Comparison of ENCODE assay signal across 12 mouse cellular contexts in genomic region chr15:95836646-95837434, GRCm38 (mm10). TPM values are rescaled to one million over a fixed set of nuclear protein-coding genes. Genes with fewer than 3 reads are reported as not detected.
DNase-seq lines count a peak whose midpoint lies in the region; ATAC-seq and TF ChIP-seq lines count a peak whose summit lies in the region.
"Had no signal": no experiment of that assay in that cellular context is flagged by ENCODE, and none has a peak within 500 bp of the region (broad histone marks: within the 10 kb centered on the region; RNA-seq: fewer than 3 reads in every experiment).

No protein-coding gene starts in this region.

- H3K4me2 ChIP-seq in kidney, embryonic 14.5 days (replicated peaks; ENCODE audit: low read depth, low read length) = no peak overlapping the region
- H3K4me2 ChIP-seq in midbrain, embryonic 11.5 days = no peak overlapping the region
- no peak overlapping the region for H3K4me2 ChIP-seq in midbrain, embryonic 13.5 days (replicated peaks)
- no peak overlapping the region; the same call in 1 of the 2 replicates for H3K4me2 ChIP-seq in limb, embryonic 14.5 days (replicated peaks; ENCODE audit: low read depth, low read length, severe bottlenecking)
- H3K4me2 ChIP-seq: neural tube, embryonic 12.5 days had no signal

- H3K9ac ChIP-seq in kidney, embryonic 14.5 days (ENCODE audit: low read depth, low read length) = no peak overlapping the region
- H3K9ac ChIP-seq in midbrain, embryonic 11.5 days (ENCODE audit: low read length) = no peak overlapping the region
- H3K9ac ChIP-seq in midbrain, embryonic 13.5 days (replicated peaks) = no peak overlapping the region
- H3K9ac ChIP-seq in limb, embryonic 14.5 days (ENCODE audit: low read depth, low read length, severe bottlenecking) = no peak overlapping the region
- H3K9ac ChIP-seq: liver, embryonic 14.5 days; neural tube, embryonic 12.5 days had no signal

- WGBS in kidney, embryonic 14.5 days = 37% methylated on average over 13 of the region's 13 CpGs
- WGBS in midbrain, embryonic 11.5 days = 59% methylated on average over 13 of the region's 13 CpGs
- 57% methylated on average over 13 of the region's 13 CpGs for WGBS in midbrain, embryonic 13.5 days
- WGBS in limb, embryonic 14.5 days = 35% methylated on average over 13 of the region's 13 CpGs

- ATAC-seq in kidney, embryonic 14.5 days (ENCODE audit: low FRiP score, low TSS enrichment) = no peak
- no peak for ATAC-seq in midbrain, embryonic 11.5 days (ENCODE audit: low FRiP score)
- no peak for ATAC-seq in midbrain, embryonic 13.5 days
- 0 out of 2 replicates have a peak, but pooled peaks have one; percentile 31 for ATAC-seq in limb, embryonic 14.5 days (ENCODE audit: low FRiP score, low read depth)
- ATAC-seq in megakaryocyte progenitor cell, adult 5-6 weeks (replicated peaks; ENCODE audit: poor library complexity) = no peak
- no peak for ATAC-seq in granulocyte monocyte progenitor cell, adult 5-6 weeks (replicated peaks; ENCODE audit: poor library complexity, severe bottlenecking)
- ATAC-seq: activated CD4-positive, CD25-positive, alpha-beta regulatory T cell, adult 4 months; hindbrain, embryonic 16.5 days had no signal

- no peak for DNase-seq in kidney, adult 11 months
- peak; percentile 70 for DNase-seq in midbrain, embryonic 11.5 days (ENCODE audit: low spot score, missing footprints)
- DNase-seq in limb, embryonic 14.5 days (ENCODE audit: low spot score) = no peak
- DNase-seq: thymus, postnatal 36 days had no signal

- H3K27me3 ChIP-seq in kidney, embryonic 14.5 days (ENCODE audit: control insufficient read depth, insufficient read depth, low read length) = no peaks in the 10 kb centered on the region
- H3K27me3 ChIP-seq in midbrain, embryonic 11.5 days (ENCODE audit: control insufficient read depth, insufficient read depth, low read length) = no peaks in the 10 kb centered on the region
- no peaks in the 10 kb centered on the region for H3K27me3 ChIP-seq in midbrain, embryonic 13.5 days
- H3K27me3 ChIP-seq in limb, embryonic 14.5 days (ENCODE audit: control insufficient read depth, insufficient read depth, low read length) = no peaks in the 10 kb centered on the region
- H3K27me3 ChIP-seq: neural tube, embryonic 12.5 days had no signal

- H3K4me1 ChIP-seq in kidney, embryonic 14.5 days (ENCODE audit: control insufficient read depth, insufficient read depth, low read length) = peaks cover 35% of the 10 kb centered on the region
- H3K4me1 ChIP-seq in midbrain, embryonic 11.5 days (ENCODE audit: control insufficient read depth, insufficient read depth, low read length) = 0 out of 2 replicates have a peak, but pooled peaks cover 3% of the 10 kb centered on the region
- 0 out of 2 replicates have a peak, but pooled peaks cover 5% of the 10 kb centered on the region for H3K4me1 ChIP-seq in midbrain, embryonic 13.5 days (replicated peaks)
- peaks cover 24% of the 10 kb centered on the region for H3K4me1 ChIP-seq in limb, embryonic 14.5 days (ENCODE audit: control insufficient read depth, insufficient read depth, low read length)

- H3K4me3 ChIP-seq in kidney, embryonic 14.5 days (ENCODE audit: low read length) = no peak overlapping the region
- no peak overlapping the region for H3K4me3 ChIP-seq in midbrain, embryonic 11.5 days (ENCODE audit: low read depth, low read length)
- H3K4me3 ChIP-seq in midbrain, embryonic 13.5 days (replicated peaks) = no peak overlapping the region
- H3K4me3 ChIP-seq in limb, embryonic 14.5 days (replicated peaks; ENCODE audit: low read length) = no peak overlapping the region
- H3K4me3 ChIP-seq: neural tube, embryonic 12.5 days had no signal

- H3K9me3 ChIP-seq in kidney, embryonic 14.5 days (ENCODE audit: control insufficient read depth, low read length) = no peaks in the 10 kb centered on the region
- no peaks in the 10 kb centered on the region for H3K9me3 ChIP-seq in midbrain, embryonic 11.5 days (ENCODE audit: control insufficient read depth, low read length)
- H3K9me3 ChIP-seq in midbrain, embryonic 13.5 days = no peaks in the 10 kb centered on the region
- H3K9me3 ChIP-seq in limb, embryonic 14.5 days (ENCODE audit: control insufficient read depth, low read length) = no peaks in the 10 kb centered on the region
- H3K9me3 ChIP-seq: neural tube, embryonic 12.5 days had no signal

- TF ChIP-seq POLR2A in limb, embryonic 14.5 days (IDR thresholded peaks at IDR 0.05; ENCODE audit: borderline replicate concordance, extremely low read depth, insufficient read depth, insufficient read length) = no peak

- peak overlapping the region; percentile 55; the same call in 1 of the 2 replicates for H3K27ac ChIP-seq in kidney, embryonic 14.5 days (ENCODE audit: low read depth, low read length)
- no peak overlapping the region for H3K27ac ChIP-seq in midbrain, embryonic 11.5 days (ENCODE audit: low read depth, low read length)
- H3K27ac ChIP-seq in midbrain, embryonic 13.5 days = no peak overlapping the region
- H3K27ac ChIP-seq in limb, embryonic 14.5 days (replicated peaks; ENCODE audit: low read depth, low read length) = no peak overlapping the region
- H3K27ac ChIP-seq: liver, embryonic 14.5 days; neural tube, embryonic 12.5 days had no signal

- H3K36me3 ChIP-seq in kidney, embryonic 14.5 days (ENCODE audit: control insufficient read depth, insufficient read depth, low read length) = no peaks in the 10 kb centered on the region
- H3K36me3 ChIP-seq in midbrain, embryonic 11.5 days (ENCODE audit: control insufficient read depth, insufficient read depth, low read length) = no peaks in the 10 kb centered on the region
- no peaks in the 10 kb centered on the region for H3K36me3 ChIP-seq in midbrain, embryonic 13.5 days
- H3K36me3 ChIP-seq in limb, embryonic 14.5 days (ENCODE audit: control insufficient read depth, insufficient read depth, low read length) = 0 out of 2 replicates have a peak, but pooled peaks cover 3% of the 10 kb centered on the region
- H3K36me3 ChIP-seq: neural tube, embryonic 12.5 days had no signal

RNA-seq across cellular contexts. Expression of gene Ano6, which starts 46.2 kb away (rescaled TPM):
- 34.1 and 54.3 TPM in 2 replicates for polyA plus RNA-seq in kidney, embryonic 14.5 days (2014; fragmentation: Nextera tagmentation; extraction: Ambion mirVana)
- 30.3 and 30.8 TPM in 2 replicates for polyA plus RNA-seq in midbrain, embryonic 11.5 days (2014; fragmentation: Nextera tagmentation; extraction: Ambion mirVana)
- polyA plus RNA-seq in midbrain, embryonic 13.5 days (2015; fragmentation: Nextera tagmentation; extraction: Ambion mirVana) = 26.1 and 26.8 TPM in 2 replicates
- 42.1 and 46.9 TPM in 2 replicates for polyA plus RNA-seq in limb, embryonic 14.5 days (2012; rRNA removed)
- polyA plus RNA-seq in limb, embryonic 14.5 days (2014; fragmentation: Nextera tagmentation; extraction: Ambion mirVana) = 52.3 and 61.5 TPM in 2 replicates
- total RNA-seq in megakaryocyte progenitor cell, adult 5-6 weeks (2015) = 23.0 and 26.2 TPM in 2 replicates
- 22.7 and 25.4 TPM in 2 replicates for total RNA-seq in megakaryocyte progenitor cell, adult 5-6 weeks (2017)
- 25.3 and 28.8 TPM in 2 replicates for total RNA-seq in granulocyte monocyte progenitor cell, adult 5-6 weeks (2014; fragmentation: Nextera tagmentation)
- 28.7 and 30.9 TPM in 2 replicates for total RNA-seq in granulocyte monocyte progenitor cell, adult 5-6 weeks (2017)
